Mouse (Mus musculus): Measurements from ENCODE around the gene Mapk9.
"Not testable (repeated sequence)": the region's sequence is repeated elsewhere in the genome, so short reads cannot be mapped to it uniquely, and the experiment has no call there.

The Mapk9 gene

GRCm38 (mm10) chr11:49846401-49847070, at the start of gene Mapk9:
Gene Mapk9, plus strand, starts transcription at chr11:49846751.
- DNase-seq (ENCODE audit: extremely low spot score, low read depth, low spot score) = peak; percentile 85

GRCm38 (mm10) chr11:49798931-49799330, 47.6 kb upstream of the Mapk9 start:
- DNase-seq (ENCODE audit: extremely low spot score, low read depth, low spot score) = no peak

DNA sequence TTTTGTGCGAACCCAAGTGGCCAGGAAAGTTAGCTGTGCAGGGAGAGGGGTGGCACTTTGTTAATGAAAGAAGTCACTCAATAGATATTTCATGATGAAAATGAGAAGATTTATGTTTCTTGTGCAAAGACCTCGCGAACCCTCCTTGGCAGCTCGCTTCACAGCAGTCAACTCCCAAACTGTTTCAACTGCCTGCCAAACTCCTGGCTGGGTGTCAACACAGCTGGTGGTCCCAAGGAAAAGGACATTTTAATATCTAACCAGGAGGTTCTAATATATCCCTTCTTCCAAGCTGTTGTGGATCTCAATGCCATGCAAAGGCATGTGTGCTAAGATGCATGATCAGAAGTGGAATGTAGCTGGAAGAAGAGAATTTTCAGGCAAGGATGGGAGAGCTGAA, 45.0 kb upstream of the Mapk9 start:
- DNase-seq (ENCODE audit: extremely low spot score, low read depth, low spot score) = no peak

DNA sequence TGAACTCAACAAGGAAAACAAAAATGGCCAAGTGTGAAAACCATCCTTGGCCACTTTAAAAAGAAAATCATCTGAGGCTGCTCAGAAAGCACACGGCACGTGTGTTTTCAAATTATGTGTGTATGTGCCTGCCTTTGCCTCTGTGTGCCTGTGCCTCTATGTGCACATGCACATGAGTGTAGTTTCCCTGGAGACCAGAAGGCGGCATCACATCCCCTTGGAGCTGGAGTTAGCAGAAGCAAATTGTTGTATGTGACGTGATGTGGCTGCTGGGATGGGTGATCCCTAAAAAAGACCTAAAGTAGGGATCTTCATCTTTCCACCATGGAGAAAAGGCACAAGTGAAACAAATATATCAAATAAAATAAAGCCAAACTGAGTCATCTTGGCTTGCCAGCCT, 42.8 kb upstream of the Mapk9 start:
- DNase-seq (ENCODE audit: extremely low spot score, low read depth, low spot score) = no peak

DNA sequence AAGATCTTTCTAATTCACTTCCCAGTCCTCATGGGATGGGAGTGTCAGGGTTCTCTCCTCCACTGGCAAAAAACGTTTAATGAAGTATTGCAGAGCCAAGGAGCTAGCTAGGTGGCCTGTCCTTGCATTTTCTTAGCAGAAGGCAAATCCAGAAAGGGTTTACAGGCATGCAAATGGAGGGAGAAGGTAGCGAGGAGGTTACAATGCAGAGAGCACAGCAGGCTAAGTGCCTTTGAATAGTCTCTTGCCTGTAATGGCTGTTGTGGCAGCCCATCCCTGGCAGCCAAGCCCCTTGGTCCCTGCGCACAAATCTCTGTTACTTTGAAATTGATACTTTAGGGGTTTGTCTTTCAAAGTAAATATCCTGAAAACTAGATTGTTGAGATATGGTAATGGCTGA, 40.3 kb upstream of the Mapk9 start:
- no peak for DNase-seq (ENCODE audit: extremely low spot score, low read depth, low spot score)

- no peak for DNase-seq (ENCODE audit: extremely low spot score, low read depth, low spot score)
Observed at GRCm38 (mm10) chr11:49808946-49809345, 37.6 kb upstream of the Mapk9 start.

DNA sequence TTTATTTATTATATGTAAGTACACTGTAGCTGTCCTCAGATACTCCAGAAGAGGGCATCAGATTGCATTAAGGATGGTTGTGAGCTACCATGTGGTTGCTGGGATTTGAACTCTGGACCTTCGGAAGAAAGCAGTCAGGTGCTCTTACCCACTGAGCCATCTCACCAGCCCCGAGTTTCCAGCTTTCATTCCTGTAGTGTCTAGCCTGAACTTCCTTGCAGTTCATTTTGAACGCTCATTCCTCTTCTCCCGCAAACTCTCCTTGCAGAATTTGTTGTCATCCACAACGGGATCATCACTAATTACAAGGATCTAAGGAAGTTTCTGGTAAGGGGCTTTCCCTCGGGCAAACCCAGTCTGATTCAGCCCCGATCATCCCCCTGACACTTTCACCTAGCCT, 35.9 kb upstream of the Mapk9 start:
- not testable (repeated sequence) for DNase-seq (ENCODE audit: extremely low spot score, low read depth, low spot score)

DNA sequence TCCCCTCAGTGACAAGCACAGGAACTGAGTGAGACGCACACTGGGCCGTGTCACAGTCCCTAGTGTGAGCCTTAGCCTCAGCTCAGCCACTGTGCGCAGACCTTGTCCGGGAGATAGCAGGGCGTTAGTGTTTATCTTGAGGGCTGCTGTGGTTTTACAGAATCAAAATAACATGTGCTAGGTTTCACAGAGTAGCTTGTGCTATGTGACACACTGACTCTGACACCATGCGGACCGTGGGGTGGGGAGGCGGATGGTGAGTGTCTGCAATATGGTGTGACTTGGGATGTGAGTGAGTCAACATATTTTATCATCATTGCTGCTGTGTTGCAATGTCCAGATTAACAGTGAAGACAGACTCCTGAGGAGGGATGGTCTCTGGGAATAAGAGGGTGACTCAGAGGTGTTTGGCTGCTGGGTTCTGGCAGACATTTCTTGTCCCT, 35.4 kb upstream of the Mapk9 start:
- no peak for DNase-seq (ENCODE audit: extremely low spot score, low read depth, low spot score)

GRCm38 (mm10) chr11:49811879-49812278, 34.7 kb upstream of the Mapk9 start:
- DNase-seq (ENCODE audit: extremely low spot score, low read depth, low spot score) = no peak

- DNase-seq (ENCODE audit: extremely low spot score, low read depth, low spot score) = no peak
Observed at GRCm38 (mm10) chr11:49818869-49819566, 27.5 kb upstream of the Mapk9 start.

DNA sequence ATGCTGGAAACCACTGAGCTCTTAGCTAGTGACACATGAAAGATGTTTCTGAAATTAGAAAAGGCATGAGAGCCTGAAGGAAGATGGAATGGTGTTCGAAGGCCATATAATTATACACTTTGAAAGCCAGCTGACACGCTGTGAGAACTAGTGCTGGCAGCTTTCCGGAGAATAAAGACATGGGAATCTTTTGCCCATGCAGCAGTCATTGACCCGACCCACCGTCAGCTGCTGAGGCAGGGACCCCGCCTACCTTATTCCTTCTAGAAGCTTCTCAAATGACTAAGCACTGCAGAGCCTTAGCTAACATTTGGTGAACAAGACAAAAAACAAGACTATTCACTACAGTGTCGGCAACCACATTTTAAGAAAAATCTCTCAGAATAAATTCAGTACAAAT, 26.9 kb upstream of the Mapk9 start:
- DNase-seq (ENCODE audit: extremely low spot score, low read depth, low spot score) = no peak

DNA sequence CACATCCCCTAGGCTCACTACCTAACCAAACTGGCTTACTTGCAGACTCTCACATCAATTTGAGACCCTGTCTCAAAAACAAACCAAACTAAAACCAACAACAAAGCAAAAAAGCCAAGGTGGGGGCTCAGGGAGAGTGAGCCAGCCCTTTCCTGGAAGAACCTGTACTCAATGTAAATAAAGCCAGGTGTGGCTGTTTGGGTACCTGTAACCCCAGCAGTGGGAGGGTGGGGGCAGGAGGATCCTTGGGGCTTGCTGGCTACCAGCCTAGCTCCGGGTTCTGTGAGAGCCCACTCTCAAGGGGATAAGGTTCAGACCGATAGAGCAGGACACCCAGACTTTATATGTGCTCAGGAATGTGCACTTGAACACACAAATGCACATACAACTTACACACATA, 25.6 kb upstream of the Mapk9 start:
- no peak for DNase-seq (ENCODE audit: extremely low spot score, low read depth, low spot score)

DNA sequence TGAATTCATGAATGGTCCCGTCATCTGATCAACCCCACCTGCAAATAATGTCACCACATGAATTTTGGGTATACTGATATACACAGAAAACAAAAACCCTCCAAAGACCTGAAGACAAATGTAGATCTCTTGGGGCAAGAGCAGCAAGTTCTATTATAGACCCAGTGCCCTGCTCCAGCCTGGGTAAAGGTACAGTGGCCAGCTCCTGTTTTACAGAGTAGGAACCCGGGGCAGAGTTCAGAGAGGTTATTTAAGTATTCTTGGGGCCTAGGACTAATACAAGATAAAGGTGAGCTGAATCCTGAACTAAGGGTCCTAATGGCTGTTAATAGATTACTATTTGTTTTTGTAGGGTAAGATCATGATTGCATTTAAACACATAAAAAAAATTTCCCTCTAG, 25.0 kb upstream of the Mapk9 start:
- no peak for DNase-seq (ENCODE audit: extremely low spot score, low read depth, low spot score)

DNA sequence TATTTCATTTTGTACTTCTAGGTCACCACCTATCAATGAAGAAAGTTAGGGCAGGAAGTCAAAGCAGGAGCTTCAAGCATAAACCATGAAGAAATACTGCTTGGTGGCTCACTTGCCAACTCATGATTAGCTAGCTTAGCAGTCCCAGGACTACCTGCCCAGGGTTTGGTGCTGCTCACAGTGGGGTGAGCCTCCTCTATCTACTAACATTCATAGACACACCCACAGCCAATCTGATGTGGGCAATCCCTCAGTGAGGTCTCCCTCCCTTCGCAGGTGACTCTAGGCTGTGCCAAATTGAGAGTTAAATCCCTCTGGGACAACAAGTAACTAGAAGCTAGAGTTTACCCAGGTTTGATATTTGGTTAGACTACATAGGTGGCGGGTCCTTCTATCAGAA, 24.2 kb upstream of the Mapk9 start:
- no peak for DNase-seq (ENCODE audit: extremely low spot score, low read depth, low spot score)

- DNase-seq (ENCODE audit: extremely low spot score, low read depth, low spot score) = no peak
Observed at GRCm38 (mm10) chr11:49824896-49825295, 21.7 kb upstream of the Mapk9 start.

- no peak for DNase-seq (ENCODE audit: extremely low spot score, low read depth, low spot score)
Observed at GRCm38 (mm10) chr11:49827243-49827642, 19.3 kb upstream of the Mapk9 start.

- DNase-seq (ENCODE audit: extremely low spot score, low read depth, low spot score) = no peak
Observed at GRCm38 (mm10) chr11:49829176-49829745, 17.3 kb upstream of the Mapk9 start.

DNA sequence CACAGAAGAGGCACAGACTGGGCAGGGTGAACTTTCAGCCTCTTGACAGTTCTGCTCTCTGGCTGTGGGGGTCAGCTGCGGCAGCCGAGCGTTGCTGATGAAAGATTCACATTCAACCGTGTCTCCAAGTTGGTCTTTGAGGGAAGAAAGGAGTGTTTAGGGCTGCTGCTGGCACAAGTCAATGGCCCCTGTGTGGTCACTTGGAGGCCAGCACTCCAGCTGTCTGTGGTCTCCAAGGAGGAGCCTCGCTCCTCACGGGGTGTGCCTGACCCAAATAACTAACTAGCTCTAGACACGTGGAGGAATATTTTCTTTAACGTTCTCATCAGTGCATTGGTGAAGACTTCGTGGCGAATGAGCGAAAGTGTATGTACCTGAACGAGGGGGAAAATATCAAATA, 14.6 kb upstream of the Mapk9 start:
- DNase-seq (ENCODE audit: extremely low spot score, low read depth, low spot score) = no peak

DNA sequence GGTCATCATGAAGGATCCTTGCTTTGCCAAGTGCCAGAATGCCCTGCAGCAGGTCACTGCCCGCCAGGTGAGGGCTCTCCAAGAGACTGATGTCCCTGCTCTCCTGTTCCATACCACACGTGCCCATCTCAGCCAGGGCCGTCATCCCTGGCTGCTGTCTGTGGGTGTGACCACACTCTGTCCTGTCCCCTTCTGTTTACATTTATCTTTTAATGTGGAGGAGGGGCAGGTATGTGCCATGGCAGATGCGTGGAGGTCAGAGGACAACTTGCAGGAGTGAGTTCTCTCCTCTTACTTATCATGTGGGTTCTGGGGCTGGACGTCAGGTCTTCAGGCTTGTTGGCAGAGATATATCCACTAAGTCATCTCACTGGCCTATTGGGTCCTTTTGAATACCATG, 13.6 kb upstream of the Mapk9 start:
- DNase-seq (ENCODE audit: extremely low spot score, low read depth, low spot score) = no peak

DNA sequence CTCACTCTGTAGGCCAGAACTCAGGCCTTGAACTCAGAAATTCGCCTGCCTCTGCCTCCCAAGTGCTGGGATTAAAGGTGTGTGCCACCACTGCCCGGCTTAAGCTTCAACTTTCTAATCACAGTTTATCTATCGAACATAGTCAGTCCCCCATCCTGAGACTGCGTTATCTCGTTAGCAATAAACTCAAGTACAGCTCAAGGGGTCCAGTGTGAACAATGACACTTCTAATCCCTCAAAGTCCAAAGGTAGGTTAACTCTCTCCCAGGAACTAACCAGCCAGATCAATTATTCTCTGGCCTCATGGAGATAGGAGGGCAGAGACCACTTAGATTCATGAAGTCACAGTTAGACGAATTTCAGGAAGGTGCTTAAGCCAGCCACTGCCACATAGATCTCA, 12.3 kb upstream of the Mapk9 start:
- DNase-seq (ENCODE audit: extremely low spot score, low read depth, low spot score) = no peak

DNA sequence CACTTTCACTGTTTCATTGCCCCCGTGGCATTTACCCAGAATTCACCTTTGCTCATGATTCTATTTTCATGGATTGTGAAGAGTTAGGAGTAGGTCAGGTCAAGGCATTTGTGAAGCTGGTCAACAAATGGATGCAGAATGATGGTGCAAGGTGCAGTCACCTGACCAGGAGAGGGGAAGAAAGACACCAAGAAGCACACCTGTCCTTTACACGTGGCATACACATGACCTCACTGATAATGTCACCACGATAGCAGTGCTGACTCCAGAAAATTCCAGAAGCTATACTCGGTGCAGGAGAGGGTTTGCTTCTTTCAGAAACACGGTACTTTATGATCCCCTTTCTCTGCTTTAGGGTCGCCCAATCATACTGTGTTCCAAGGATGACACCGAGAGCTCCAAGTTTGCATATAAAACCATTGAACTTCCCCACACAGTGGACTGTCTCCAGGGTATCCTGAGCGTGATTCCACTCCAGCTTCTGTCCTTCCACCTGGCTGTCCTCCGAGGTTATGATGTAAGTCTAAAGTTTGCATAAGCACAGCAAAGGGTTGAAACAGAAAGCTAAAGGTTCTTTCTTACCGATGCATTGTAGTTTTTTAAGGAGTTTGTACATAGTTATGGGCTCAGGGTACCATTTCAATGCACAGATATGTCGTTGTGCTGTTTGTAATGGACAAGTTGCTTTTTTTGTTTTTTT, 11.1 kb upstream of the Mapk9 start:
- no peak for DNase-seq (ENCODE audit: extremely low spot score, low read depth, low spot score)
